Mouse (Mus musculus) embryonic facial prominence, embryonic 10.5 days (tissue): ENCODE data around the gene Ccr1l1. TPM values are rescaled to one million over a fixed set of nuclear protein-coding genes. Genes with fewer than 3 reads are reported as not detected.

Experiments
- DNase-seq: peaks from one replicate; pipeline ENCODE4 v3.0.0-alpha.2; 2017; ENCODE audit warnings: low spot score
- H3K27ac ChIP-seq: fragments of 300-500 bp; sonication (generic); replicated peaks from 2 replicates; pipeline ENCODE4 v1.5.1; 2016; ENCODE audit warnings: mild to moderate bottlenecking
- H3K27me3 ChIP-seq: fragments of 300-500 bp; sonication (generic); replicated peaks from 2 replicates; pipeline ENCODE4 v1.6.1; 2016; ENCODE audit warnings: low read depth, mild to moderate bottlenecking; ENCODE audit not compliant: poor library complexity, severe bottlenecking
- H3K36me3 ChIP-seq: fragments of 300-500 bp; sonication (generic); replicated peaks from 2 replicates; pipeline ENCODE4 v1.6.1; 2016; ENCODE audit warnings: mild to moderate bottlenecking, moderate library complexity
- H3K4me1 ChIP-seq: fragments of 300-500 bp; sonication (generic); 2 replicates; pipeline ENCODE4 v1.6.1; 2016
- H3K4me3 ChIP-seq: fragments of 300-500 bp; sonication (generic); 2 replicates; pipeline ENCODE4 v1.5.1; 2016; ENCODE audit warnings: mild to moderate bottlenecking, moderate library complexity
- H3K9me3 ChIP-seq: fragments of 300-500 bp; sonication (generic); 2 replicates; pipeline ENCODE4 v1.6.1; 2016; ENCODE audit warnings: mild to moderate bottlenecking
- WGBS: fragments of 180-500 bp; shearing (Covaris S2); methylation state at CpG from one replicate; pipeline ENCODE4 v1.1.7; 2016; 5-methylcytosine and 5-hydroxymethylcytosine counted together
- polyA plus RNA-seq: library from polyadenylated mRNA; unstranded; fragments of >200 nt; fragmentation: Nextera tagmentation; extraction: Ambion mirVana; gene quantifications from 2 replicates; pipeline ENCODE4 v1.2.1, GENCODE M21; 2016

Ccr1l1 gene
- not detected in 2 replicates for polyA plus RNA-seq

- Histone ChIP-seq H3K27me3 (no peaks in the 10 kb centered on the region), H3K9me3 (no peaks in the 10 kb centered on the region), H3K27ac (no peak within 1 kb of the TSS), H3K4me1 (no peaks in the 10 kb centered on the region), H3K36me3 (no peaks in the 10 kb centered on the region), H3K4me3 (no peak within 1 kb of the TSS)
- 86% methylated on average over 1 of the region's 1 CpGs for WGBS
- DNase-seq: no peak
Measured at GRCm38 (mm10) chr9:123978308-123978707, at the start of gene Ccr1l1. Gene Ccr1l1, minus strand, starts transcription at chr9:123978408.

DNA sequence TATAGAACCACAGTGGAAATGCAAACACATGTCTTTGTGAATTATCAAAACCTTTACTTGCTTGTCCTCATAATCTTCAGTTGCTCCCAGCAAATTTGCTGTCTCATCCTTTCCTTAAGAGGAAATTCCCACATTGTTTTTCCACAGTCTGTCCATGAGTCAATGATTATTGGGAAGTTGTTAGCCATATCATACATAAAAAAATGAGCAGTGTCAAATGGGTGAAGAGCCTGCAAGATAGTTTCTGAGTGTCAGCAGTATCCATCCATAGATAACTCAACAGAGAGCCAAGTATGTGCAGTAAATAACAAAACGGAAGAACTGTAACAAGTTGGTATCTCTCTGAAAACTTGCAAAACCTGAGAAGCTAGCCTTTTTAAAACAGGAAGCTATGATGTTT is 43.5 kb upstream of the Ccr1l1 start, which contains the start of gene Ccr3:
Gene Ccr3 (plus strand): TSS at position 301 of the 400 bp plus-strand sequence.
- no peaks in the 10 kb centered on the region for H3K36me3 ChIP-seq
- no peak within 1 kb of the TSS for H3K27ac ChIP-seq
- DNase-seq: no peak
- WGBS: 96% methylated on average over 1 of the region's 1 CpGs
- H3K4me3 ChIP-seq: no peak within 1 kb of the TSS
- no peaks in the 10 kb centered on the region for H3K27me3 ChIP-seq
- no peaks in the 10 kb centered on the region for H3K9me3 ChIP-seq
- no peaks in the 10 kb centered on the region for H3K4me1 ChIP-seq

DNA sequence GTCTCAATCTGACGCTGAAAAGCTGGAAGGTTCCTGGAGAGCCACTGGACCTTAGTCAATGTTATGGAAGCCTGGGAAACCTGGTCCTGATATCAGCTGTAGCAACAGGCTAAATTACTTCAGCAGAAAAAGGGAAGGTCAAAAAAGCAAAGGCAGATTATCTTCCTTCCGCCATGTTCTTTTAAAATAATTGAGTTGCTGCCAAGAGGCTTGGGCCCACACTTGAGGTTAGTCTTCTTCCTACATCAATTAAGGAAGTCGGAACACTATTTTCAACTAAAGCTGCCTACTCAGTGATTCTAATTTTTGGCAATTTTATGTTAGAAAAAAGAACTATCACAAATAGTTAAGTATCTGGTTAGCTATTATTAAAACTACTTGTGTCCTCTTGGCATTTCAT is 41.7 kb upstream of the Ccr1l1 start:
- 88% methylated on average over 3 of the region's 3 CpGs for WGBS
- H3K4me3 ChIP-seq: no peak overlapping the region
- no peak overlapping the region for H3K27ac ChIP-seq
- H3K4me1 ChIP-seq: no peaks in the 10 kb centered on the region
- H3K9me3 ChIP-seq: no peaks in the 10 kb centered on the region
- DNase-seq: no peak
- no peaks in the 10 kb centered on the region for H3K27me3 ChIP-seq
- no peaks in the 10 kb centered on the region for H3K36me3 ChIP-seq

- Histone ChIP-seq H3K36me3 (no peaks in the 10 kb centered on the region), H3K27ac (no peak overlapping the region), H3K4me3 (no peak overlapping the region), H3K27me3 (no peaks in the 10 kb centered on the region), H3K9me3 (no peaks in the 10 kb centered on the region), H3K4me1 (no peaks in the 10 kb centered on the region)
- WGBS: 77% methylated on average over 2 of the region's 2 CpGs
- no peak for DNase-seq
Measured at GRCm38 (mm10) chr9:124016048-124016447, 37.8 kb upstream of the Ccr1l1 start.

DNA sequence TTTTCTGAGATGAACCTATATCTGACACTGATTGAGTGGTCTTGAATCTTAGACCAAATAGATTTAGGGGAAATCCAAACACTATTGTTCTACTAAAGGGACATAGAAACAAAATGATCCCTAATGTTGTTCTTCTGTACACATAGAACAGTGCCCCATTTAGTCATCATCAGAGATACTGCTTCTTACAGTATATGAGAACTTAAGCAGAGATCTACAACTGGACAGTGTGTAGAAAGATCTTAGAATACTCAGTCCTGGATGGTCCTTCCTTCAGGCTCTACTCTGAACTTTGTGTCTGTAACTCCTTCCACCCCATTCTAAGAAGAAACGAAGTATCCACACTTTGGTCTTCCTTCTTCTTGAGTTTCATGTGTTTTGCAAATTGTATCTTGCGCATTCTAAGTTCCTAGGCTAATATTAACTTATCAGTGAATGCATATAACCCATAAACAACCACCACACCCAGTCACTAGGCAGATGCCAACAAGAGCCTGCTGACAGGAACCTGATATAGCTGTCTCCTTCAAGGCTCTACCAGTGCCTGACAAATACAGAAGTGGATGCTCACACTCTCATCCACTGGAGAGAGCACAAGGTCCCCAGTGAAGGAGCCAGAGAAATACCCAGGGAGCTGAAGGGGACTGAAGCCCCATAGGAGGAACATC is 36.9 kb upstream of the Ccr1l1 start:
- Histone ChIP-seq H3K27ac (no peak overlapping the region), H3K36me3 (no peaks in the 10 kb centered on the region), H3K27me3 (no peaks in the 10 kb centered on the region), H3K9me3 (no peaks in the 10 kb centered on the region), H3K4me1 (no peaks in the 10 kb centered on the region), H3K4me3 (no peak overlapping the region)
- 84% methylated on average over 2 of the region's 2 CpGs for WGBS
- no peak for DNase-seq

GRCm38 (mm10) chr9:124013270-124013669 is 35.1 kb upstream of the Ccr1l1 start:
- 86% methylated on average over 3 of the region's 3 CpGs for WGBS
- no peaks in the 10 kb centered on the region for H3K36me3 ChIP-seq
- no peaks in the 10 kb centered on the region for H3K4me1 ChIP-seq
- no peak for DNase-seq
- no peaks in the 10 kb centered on the region for H3K27me3 ChIP-seq
- H3K9me3 ChIP-seq: no peaks in the 10 kb centered on the region
- no peak overlapping the region for H3K27ac ChIP-seq
- no peak overlapping the region for H3K4me3 ChIP-seq

- no peak for DNase-seq
- no peaks in the 10 kb centered on the region for H3K27me3 ChIP-seq
- H3K9me3 ChIP-seq: no peaks in the 10 kb centered on the region
- H3K27ac ChIP-seq: no peak overlapping the region
- no peaks in the 10 kb centered on the region for H3K4me1 ChIP-seq
- H3K4me3 ChIP-seq: no peak overlapping the region
- no peaks in the 10 kb centered on the region for H3K36me3 ChIP-seq
- WGBS: 76% methylated on average over 2 of the region's 2 CpGs
Measured at GRCm38 (mm10) chr9:124012691-124013090, 34.5 kb upstream of the Ccr1l1 start.

- Histone ChIP-seq H3K27ac (no peak overlapping the region), H3K4me1 (no peaks in the 10 kb centered on the region), H3K4me3 (no peak overlapping the region), H3K36me3 (no peaks in the 10 kb centered on the region), H3K9me3 (no peaks in the 10 kb centered on the region), H3K27me3 (no peaks in the 10 kb centered on the region)
- no peak for DNase-seq
- WGBS: 93% methylated on average over 2 of the region's 2 CpGs
Measured at GRCm38 (mm10) chr9:123999784-124000183, 21.6 kb upstream of the Ccr1l1 start.

GRCm38 (mm10) chr9:123997719-123998118 is 19.5 kb upstream of the Ccr1l1 start:
- H3K9me3 ChIP-seq: no peaks in the 10 kb centered on the region

GRCm38 (mm10) chr9:123991312-123991906 is 13.2 kb upstream of the Ccr1l1 start:
- H3K36me3 ChIP-seq: no peaks in the 10 kb centered on the region
- H3K4me3 ChIP-seq: no peak overlapping the region
- no peaks in the 10 kb centered on the region for H3K9me3 ChIP-seq
- no peaks in the 10 kb centered on the region for H3K27me3 ChIP-seq
- H3K4me1 ChIP-seq: no peaks in the 10 kb centered on the region
- 59% methylated on average over 1 of the region's 1 CpGs for WGBS
- no peak overlapping the region for H3K27ac ChIP-seq
- no peak for DNase-seq

More at GRCm38 (mm10) chr9:123997719-123998118, 19.5 kb upstream of the Ccr1l1 start:
- H3K27me3 ChIP-seq: no peaks in the 10 kb centered on the region
- H3K4me3 ChIP-seq: no peak overlapping the region
- H3K36me3 ChIP-seq: no peaks in the 10 kb centered on the region
- no peak overlapping the region for H3K27ac ChIP-seq
- WGBS: 81% methylated on average over 3 of the region's 3 CpGs
- DNase-seq: no peak
- H3K4me1 ChIP-seq: no peaks in the 10 kb centered on the region

GRCm38 (mm10) chr9:123989671-123990070 is 11.5 kb upstream of the Ccr1l1 start:
- WGBS: 87% methylated on average over 3 of the region's 3 CpGs
- no peak overlapping the region for H3K4me3 ChIP-seq
- no peaks in the 10 kb centered on the region for H3K9me3 ChIP-seq
- no peak for DNase-seq
- H3K4me1 ChIP-seq: no peaks in the 10 kb centered on the region
- no peak overlapping the region for H3K27ac ChIP-seq
- H3K36me3 ChIP-seq: no peaks in the 10 kb centered on the region
- no peaks in the 10 kb centered on the region for H3K27me3 ChIP-seq

DNA sequence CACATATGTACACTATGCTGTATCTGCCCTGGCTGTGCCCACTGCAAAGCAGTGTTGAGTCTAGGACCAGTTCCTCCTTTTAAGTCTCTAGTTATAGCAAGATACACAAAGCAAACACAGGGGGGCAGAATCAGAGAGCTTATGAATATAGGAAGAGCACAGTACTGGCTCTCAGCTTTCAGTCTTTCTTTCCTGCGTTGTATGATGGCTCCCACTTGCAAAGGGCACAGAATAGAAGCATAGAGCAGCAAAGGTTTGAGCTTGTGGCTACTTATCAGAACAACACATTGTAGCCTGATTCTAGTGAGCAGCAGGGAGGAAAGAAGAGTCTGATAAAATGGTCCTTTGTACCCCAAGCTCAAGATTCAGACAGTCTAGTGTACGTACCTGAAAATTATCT is 8.0 kb upstream of the Ccr1l1 start:
- no peak for DNase-seq
- H3K27me3 ChIP-seq: no peaks in the 10 kb centered on the region
- H3K4me3 ChIP-seq: no peak overlapping the region
- no peaks in the 10 kb centered on the region for H3K36me3 ChIP-seq
- H3K27ac ChIP-seq: no peak overlapping the region
- no peaks in the 10 kb centered on the region for H3K4me1 ChIP-seq
- 84% methylated on average over 2 of the region's 2 CpGs for WGBS
- no peaks in the 10 kb centered on the region for H3K9me3 ChIP-seq

- H3K27ac ChIP-seq: no peak overlapping the region
- DNase-seq: no peak
- H3K9me3 ChIP-seq: no peaks in the 10 kb centered on the region
- no peaks in the 10 kb centered on the region for H3K27me3 ChIP-seq
- no peaks in the 10 kb centered on the region for H3K36me3 ChIP-seq
- H3K4me1 ChIP-seq: no peaks in the 10 kb centered on the region
- no peak overlapping the region for H3K4me3 ChIP-seq
Measured at GRCm38 (mm10) chr9:123984943-123985342, 6.7 kb upstream of the Ccr1l1 start.
